Mouse (Mus musculus): ENCODE results near the gene Slc25a18. TPM values are rescaled to one million over a fixed set of nuclear protein-coding genes. Genes with fewer than 3 reads are reported as not detected.

Gene Slc25a18
- polyA plus RNA-seq, 1 experiment from 2014 or later: not detected

- Histone ChIP-seq H3K4me3 (ENCODE audit: low read length) (no peak overlapping the region), H3K4me1 (ENCODE audit: control insufficient read depth, insufficient read depth, low read length) (no peaks in the 10 kb centered on the region), H3K9me3 (ENCODE audit: control insufficient read depth, low read length) (no peaks in the 10 kb centered on the region), H3K36me3 (ENCODE audit: control insufficient read depth, insufficient read depth, low read length) (no peaks in the 10 kb centered on the region), H3K27me3 (ENCODE audit: control insufficient read depth, insufficient read depth, low read length) (no peaks in the 10 kb centered on the region), H3K4me2 (replicated peaks; ENCODE audit: low read depth, low read length) (no peak overlapping the region), H3K9ac (ENCODE audit: low read depth, low read length) (no peak overlapping the region), H3K27ac (ENCODE audit: low read depth, low read length) (no peak overlapping the region)
- no peak for ATAC-seq (ENCODE audit: low FRiP score, low TSS enrichment)
- 94% methylated on average over 7 of the region's 7 CpGs for WGBS
Measured at GRCm38 (mm10) chr6:120840258-120840657, 66.9 kb downstream of the Slc25a18 start.

- no peaks in the 10 kb centered on the region for H3K36me3 ChIP-seq (ENCODE audit: control insufficient read depth, insufficient read depth, low read length)
- no peak overlapping the region for H3K4me3 ChIP-seq (ENCODE audit: low read length)
- H3K4me2 ChIP-seq (replicated peaks; ENCODE audit: low read depth, low read length): no peak overlapping the region
- no peak overlapping the region for H3K27ac ChIP-seq (ENCODE audit: low read depth, low read length)
- no peak overlapping the region for H3K9ac ChIP-seq (ENCODE audit: low read depth, low read length)
- no peak for ATAC-seq (ENCODE audit: low FRiP score, low TSS enrichment)
- 95% methylated on average over 5 of the region's 5 CpGs for WGBS
- no peaks in the 10 kb centered on the region for H3K4me1 ChIP-seq (ENCODE audit: control insufficient read depth, insufficient read depth, low read length)
- H3K9me3 ChIP-seq (ENCODE audit: control insufficient read depth, low read length): no peaks in the 10 kb centered on the region
- no peaks in the 10 kb centered on the region for H3K27me3 ChIP-seq (ENCODE audit: control insufficient read depth, insufficient read depth, low read length)
Measured at GRCm38 (mm10) chr6:120841754-120842153, 68.4 kb downstream of the Slc25a18 start.

Small RNA genes lying within 50 kb of the gene (microRNA-seq; reads per million reads assigned to microRNA genes)
- gene Gm25193: not detected

Other genes starting within 250 kb of the Slc25a18 start
- 13.7 and 15.2 TPM in 2 replicates for gene Hdhd5, start 242.3 kb upstream of the Slc25a18 start, polyA plus RNA-seq (2014; fragmentation: Nextera tagmentation; extraction: Ambion mirVana)
- 8.5 and 11.2 TPM in 2 replicates for gene Cecr2, start 107.2 kb upstream of the Slc25a18 start, polyA plus RNA-seq (2014; fragmentation: Nextera tagmentation; extraction: Ambion mirVana)
- gene Atp6v1e1, start 49.2 kb downstream of the Slc25a18 start, polyA plus RNA-seq (2014; fragmentation: Nextera tagmentation; extraction: Ambion mirVana): 121 and 139 TPM in 2 replicates
- 22.9 and 34.0 TPM in 2 replicates for gene Bcl2l13, start 62.6 kb downstream of the Slc25a18 start, polyA plus RNA-seq (2014; fragmentation: Nextera tagmentation; extraction: Ambion mirVana)
- gene Bid, start 143.3 kb downstream of the Slc25a18 start, polyA plus RNA-seq (2014; fragmentation: Nextera tagmentation; extraction: Ambion mirVana): 19.6 and 25.1 TPM in 2 replicates

Data from kidney, embryonic 14.5 days (tissue).